Mouse (Mus musculus) hindbrain, embryonic 13.5 days (tissue): ENCODE data around the gene Rps5. TPM values are rescaled to one million over a fixed set of nuclear protein-coding genes. Genes with fewer than 3 reads are reported as not detected.

Experiments
- ATAC-seq: fragments of 200-750 bp; cut with Nextera tagmentation; 2 replicates; pipeline ENCODE4 v1.8.0; 2017; ENCODE audit warnings: moderate TSS enrichment; ENCODE audit not compliant: low FRiP score
- H3K27ac ChIP-seq: fragments of 300-500 bp; sonication (generic); 2 replicates; pipeline ENCODE4 v1.5.1; 2015; ENCODE audit warnings: inconsistent platforms, mild to moderate bottlenecking, moderate library complexity
- H3K27me3 ChIP-seq: fragments of 300-500 bp; sonication (generic); 2 replicates; pipeline ENCODE4 v1.6.1; 2015; ENCODE audit warnings: mild to moderate bottlenecking, inconsistent platforms
- H3K36me3 ChIP-seq: fragments of 300-500 bp; sonication (generic); 2 replicates; pipeline ENCODE4 v1.6.1; 2015; ENCODE audit warnings: mild to moderate bottlenecking, inconsistent platforms
- H3K4me1 ChIP-seq: fragments of 300-500 bp; sonication (generic); replicated peaks from 2 replicates; pipeline ENCODE4 v1.6.1; 2015; ENCODE audit warnings: inconsistent platforms
- H3K4me2 ChIP-seq: fragments of 300-500 bp; sonication (generic); 2 replicates; pipeline ENCODE4 v1.6.1; 2015; ENCODE audit warnings: inconsistent platforms, mild to moderate bottlenecking, moderate library complexity
- H3K4me3 ChIP-seq: fragments of 300-500 bp; sonication (generic); 2 replicates; pipeline ENCODE4 v1.5.1; 2015; ENCODE audit warnings: mild to moderate bottlenecking, inconsistent platforms
- H3K9ac ChIP-seq: fragments of 300-500 bp; sonication (generic); 2 replicates; pipeline ENCODE4 v1.6.1; 2015; ENCODE audit warnings: mild to moderate bottlenecking, inconsistent platforms
- H3K9me3 ChIP-seq: fragments of 300-500 bp; sonication (generic); 2 replicates; pipeline ENCODE4 v1.6.1; 2016; ENCODE audit warnings: inconsistent platforms
- WGBS: fragments of 180-500 bp; shearing (Covaris S2); methylation state at CpG from one replicate; pipeline ENCODE4 v1.1.7; 2015; 5-methylcytosine and 5-hydroxymethylcytosine counted together
- polyA plus RNA-seq: library from polyadenylated mRNA; unstranded; fragments of >200 nt; fragmentation: Nextera tagmentation; extraction: Ambion mirVana; gene quantifications from 2 replicates; pipeline ENCODE4 v1.2.1, GENCODE M21; 2015

Gene Rps5
- polyA plus RNA-seq, 1 experiment from 2014 or later, result 661 TPM

DNA sequence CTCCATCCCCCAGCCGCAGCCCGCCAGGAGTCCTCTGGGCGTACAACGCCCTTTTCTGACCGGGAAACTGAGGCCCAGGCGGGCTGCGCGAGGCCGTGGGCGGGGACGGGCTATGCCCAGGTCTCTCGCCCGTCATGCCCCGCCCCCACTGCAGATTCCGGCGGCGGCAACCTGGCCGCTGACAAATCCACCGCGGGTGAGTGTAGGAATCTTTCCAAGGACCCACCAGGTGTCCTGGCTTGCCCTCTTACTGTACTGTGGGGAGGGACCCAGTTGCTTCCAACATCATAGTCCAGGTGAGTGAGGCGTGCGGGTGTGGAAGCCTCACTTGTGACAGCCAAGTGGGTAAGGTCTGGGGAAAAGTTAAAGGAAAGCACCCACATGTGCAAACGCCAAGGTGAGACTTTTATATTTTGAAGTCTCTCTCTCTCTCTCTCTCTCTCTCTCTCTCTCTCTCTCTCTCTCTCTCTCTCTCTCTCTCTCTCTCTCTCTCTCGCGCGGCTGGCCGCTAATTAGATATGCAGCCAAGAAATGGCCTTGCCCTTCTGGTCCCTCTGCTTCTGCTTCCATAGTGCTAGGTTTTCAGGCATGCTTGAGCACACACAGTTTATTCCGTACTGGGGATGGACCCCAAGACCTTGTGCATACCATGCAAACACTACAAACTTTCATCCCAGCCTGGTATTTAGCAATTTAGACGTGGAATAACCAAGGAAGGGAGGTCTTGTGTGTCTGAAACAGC, 44.2 kb downstream of the Rps5 start:
- Histone ChIP-seq H3K9ac (peak overlapping the region; percentile 91), H3K36me3 (peaks cover 29% of the 10 kb centered on the region), H3K4me3 (peak overlapping the region; percentile 87), H3K27ac (peak overlapping the region; percentile 92), H3K9me3 (no peaks in the 10 kb centered on the region), H3K27me3 (no peaks in the 10 kb centered on the region), H3K4me2 (peak overlapping the region; percentile 76), H3K4me1 (peaks cover 28% of the 10 kb centered on the region)
- under 1% methylated on average over 29 of the region's 29 CpGs for WGBS
- ATAC-seq, result peak; percentile 65

DNA sequence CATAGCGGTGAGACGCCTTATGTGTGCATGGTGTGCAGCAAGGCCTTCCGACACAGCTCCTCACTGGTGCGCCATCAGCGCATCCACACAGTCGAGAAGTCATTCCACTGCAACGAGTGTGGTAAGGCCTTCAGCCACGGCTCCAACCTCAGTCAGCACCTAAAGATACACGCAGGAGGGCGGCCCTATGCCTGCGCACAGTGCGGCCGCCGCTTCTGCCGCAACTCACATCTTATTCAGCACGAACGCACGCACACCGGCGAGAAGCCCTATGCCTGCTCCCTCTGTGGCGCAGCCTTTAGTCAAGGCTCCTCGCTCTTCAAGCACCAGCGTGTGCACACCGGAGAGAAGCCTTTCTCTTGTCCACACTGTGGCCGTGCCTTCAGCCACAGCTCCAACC, 48.8 kb downstream of the Rps5 start:
- peaks cover 51% of the 10 kb centered on the region for H3K36me3 ChIP-seq
- peaks cover 17% of the 10 kb centered on the region for H3K4me1 ChIP-seq
- WGBS, result 95% methylated on average over 25 of the region's 25 CpGs
- H3K9ac ChIP-seq, result no peak overlapping the region
- no peak overlapping the region for H3K4me3 ChIP-seq
- ATAC-seq, result no peak
- H3K27ac ChIP-seq, result no peak overlapping the region
- H3K9me3 ChIP-seq, result no peaks in the 10 kb centered on the region
- no peak overlapping the region for H3K4me2 ChIP-seq
- no peaks in the 10 kb centered on the region for H3K27me3 ChIP-seq

Other genes with a start within 250 kb of the Rps5 start
- gene Vmn2r55, start 237.3 kb upstream of the Rps5 start, polyA plus RNA-seq, result not detected in 2 replicates
- not detected in 2 replicates for gene Vmn2r56, start 187.3 kb upstream of the Rps5 start, polyA plus RNA-seq
- 20.1 and 22.9 TPM in 2 replicates for gene Zscan18, start 118.7 kb upstream of the Rps5 start, polyA plus RNA-seq
- gene Zfp329, start 103.4 kb upstream of the Rps5 start, polyA plus RNA-seq, result 30.6 and 31.3 TPM in 2 replicates
- 28.9 and 33.3 TPM in 2 replicates for gene Zfp110, start 87.5 kb upstream of the Rps5 start, polyA plus RNA-seq
- 7.0 and 7.3 TPM in 2 replicates for gene Zfp128, start 41.1 kb upstream of the Rps5 start, polyA plus RNA-seq
- gene Zscan22, start 24.5 kb upstream of the Rps5 start, polyA plus RNA-seq, result 10.6 and 10.9 TPM in 2 replicates
- gene Rnf225, start 5.1 kb downstream of the Rps5 start, polyA plus RNA-seq, result 0.70 TPM in 2 replicates
- gene Zfp324, start 43.5 kb downstream of the Rps5 start, polyA plus RNA-seq, result 13.6 and 13.7 TPM in 2 replicates
- gene Zfp446, start 55.6 kb downstream of the Rps5 start, polyA plus RNA-seq, result 12.4 and 13.2 TPM in 2 replicates
- gene Slc27a5, start 75.9 kb downstream of the Rps5 start, polyA plus RNA-seq, result 0.19 and 0.44 TPM in 2 replicates
- gene Trim28, start 76.8 kb downstream of the Rps5 start, polyA plus RNA-seq, result 216 and 239 TPM in 2 replicates
- gene Zbtb45, start 87.7 kb downstream of the Rps5 start, polyA plus RNA-seq, result 37.0 and 37.4 TPM in 2 replicates
- gene Chmp2a, start 112.5 kb downstream of the Rps5 start, polyA plus RNA-seq, result 181 and 184 TPM in 2 replicates
- gene Ube2m, start 116.0 kb downstream of the Rps5 start, polyA plus RNA-seq, result 80.3 and 95.9 TPM in 2 replicates
- 6.0 and 6.7 TPM in 2 replicates for gene Mzf1, start 132.5 kb downstream of the Rps5 start, polyA plus RNA-seq
- gene Vmn1r85, start 172.9 kb downstream of the Rps5 start, polyA plus RNA-seq, result 0.03 and 0.04 TPM in 2 replicates
- not detected in 2 replicates for gene Vmn1r86, start 197.6 kb downstream of the Rps5 start, polyA plus RNA-seq
- not detected in 2 replicates for gene Vmn1r87, start 217.9 kb downstream of the Rps5 start, polyA plus RNA-seq
- not detected in 2 replicates for gene Vmn1r88, start 237.3 kb downstream of the Rps5 start, polyA plus RNA-seq